Comparison of ENCODE assay signal across 11 mouse cellular contexts in genomic region chr8:94189275-94190031, GRCm38 (mm10). TPM values are rescaled to one million over a fixed set of nuclear protein-coding genes. Genes with fewer than 3 reads are reported as not detected.
DNase-seq lines count a peak whose midpoint lies in the region; ATAC-seq and TF ChIP-seq lines count a peak whose summit lies in the region.
"Had no signal": no experiment of that assay in that cellular context is flagged by ENCODE, and none has a peak within 500 bp of the region (broad histone marks: within the 10 kb centered on the region; RNA-seq: fewer than 3 reads in every experiment).

No protein-coding gene starts in this region.

- peaks cover 8% of the 10 kb centered on the region for H3K4me1 ChIP-seq in lung, adult 2 months (ENCODE audit: control insufficient read depth, insufficient read depth, low read length)
- H3K4me1 ChIP-seq in hindbrain, embryonic 13.5 days (replicated peaks): peaks cover 28% of the 10 kb centered on the region

- H3K36me3 ChIP-seq in hindbrain, embryonic 13.5 days: no peaks in the 10 kb centered on the region

- H3K4me3 ChIP-seq in lung, adult 2 months (replicated peaks; ENCODE audit: extremely low read depth, low read depth, low read length): no peak overlapping the region
- H3K4me3 ChIP-seq in hindbrain, embryonic 13.5 days: no peak overlapping the region

- no peak for TF ChIP-seq POLR2A in lung, adult 2 months (IDR thresholded peaks at IDR 0.05; ENCODE audit: borderline replicate concordance, extremely low read depth, low read depth, low read length)

- H3K27me3 ChIP-seq in hindbrain, embryonic 13.5 days: peaks cover 46% of the 10 kb centered on the region

- H3K27ac ChIP-seq in hindbrain, embryonic 13.5 days: peak overlapping the region; percentile 35; the same call in 1 of the 2 replicates

- peak; percentile 52 for DNase-seq in cerebellum, adult 11-12 months
- peak; percentile 20 for DNase-seq in lung, postnatal 14 days
- no peak for DNase-seq in lung, adult 2 months
- DNase-seq in right cerebral cortex, adult 18-20 months: peak; percentile 69
- no peak for DNase-seq in T-cell, adult 2 months (ENCODE audit: low spot score)

- no peak overlapping the region for H3K9ac ChIP-seq in hindbrain, embryonic 13.5 days

- no peak overlapping the region for H3K4me2 ChIP-seq in hindbrain, embryonic 13.5 days

- WGBS in lung, adult 2 months: 61% methylated on average over 13 of the region's 13 CpGs
- 50% methylated on average over 13 of the region's 13 CpGs for WGBS in hindbrain, embryonic 13.5 days

- no peak for ATAC-seq in cerebellum, adult (ENCODE audit: insufficient number of reproducible peaks, low FRiP score, low TSS enrichment)
- ATAC-seq in hindbrain, embryonic 13.5 days (ENCODE audit: low FRiP score): peak; percentile 34
- no peak for ATAC-seq in monocyte, adult 5-6 weeks (replicated peaks; ENCODE audit: insufficient number of reproducible peaks, low FRiP score, low TSS enrichment, poor library complexity, severe bottlenecking)

- no peaks in the 10 kb centered on the region for H3K9me3 ChIP-seq in hindbrain, embryonic 13.5 days

- no peak for TF ChIP-seq CTCF in lung, adult 2 months (IDR thresholded peaks at IDR 0.05; ENCODE audit: insufficient read depth, low read length)

RNA-seq across cellular contexts. Expression of gene Mt1, which starts 10.6 kb away (rescaled TPM):
- 417 and 493 TPM in 2 replicates for polyA plus RNA-seq in lung, adult 2 months (2012; rRNA removed)
- 35.8 and 38.6 TPM in 2 replicates for polyA plus RNA-seq in hindbrain, embryonic 13.5 days (2015; fragmentation: Nextera tagmentation; extraction: Ambion mirVana)
- 7.1 to 8.5 TPM (median 8.2 TPM) in 3 replicates for total RNA-seq in monocyte, adult 5-6 weeks (2017)

RNA-seq across cellular contexts. Expression of gene Mt2, which starts 17.0 kb away (rescaled TPM):
- polyA plus RNA-seq in lung, adult 2 months (2012; rRNA removed): 32.2 and 56.0 TPM in 2 replicates
- polyA plus RNA-seq in hindbrain, embryonic 13.5 days (2015; fragmentation: Nextera tagmentation; extraction: Ambion mirVana): 9.5 and 9.6 TPM in 2 replicates
- total RNA-seq in monocyte, adult 5-6 weeks (2017): 3.1 TPM in 1 of 3 replicates, not detected in the others

RNA-seq across cellular contexts. Expression of gene Nup93, which starts 24.9 kb away (rescaled TPM):
- 10.7 and 15.9 TPM in 2 replicates for polyA plus RNA-seq in lung, adult 2 months (2012; rRNA removed)
- 66.5 and 68.0 TPM in 2 replicates for polyA plus RNA-seq in hindbrain, embryonic 13.5 days (2015; fragmentation: Nextera tagmentation; extraction: Ambion mirVana)
- 11.8 to 21.1 TPM (median 12.5 TPM) in 3 replicates for total RNA-seq in monocyte, adult 5-6 weeks (2017)

RNA-seq across cellular contexts. Expression of gene Mt3, which starts 37.0 kb away (rescaled TPM):
- polyA plus RNA-seq in lung, adult 2 months (2012; rRNA removed): 1.4 and 1.6 TPM in 2 replicates
- polyA plus RNA-seq in hindbrain, embryonic 13.5 days (2015; fragmentation: Nextera tagmentation; extraction: Ambion mirVana): 119 and 130 TPM in 2 replicates
- total RNA-seq in monocyte, adult 5-6 weeks (2017): not detected in 3 replicates
- total RNA-seq: liver, adult 2 months had no signal
- polyA plus RNA-seq: C2C12; liver, adult 2 months had no signal

RNA-seq across cellular contexts. Expression of gene Mt4, which starts 52.5 kb away (rescaled TPM):
- 935 TPM in 1 of 2 replicates, not detected in the other for polyA plus RNA-seq in lung, adult 2 months (2012; rRNA removed)
- polyA plus RNA-seq in hindbrain, embryonic 13.5 days (2015; fragmentation: Nextera tagmentation; extraction: Ambion mirVana): not detected in 2 replicates
- not detected in 3 replicates for total RNA-seq in monocyte, adult 5-6 weeks (2017)
- total RNA-seq: liver, adult 2 months had no signal
- polyA plus RNA-seq: heart, embryonic 14.5 days; liver, adult 2 months had no signal

Comparison
In these comparisons a context has a peak if more than half of its experiments do, and no peak if none do; other contexts are left out.
1. DNase-seq: peak in cerebellum, adult 11-12 months (single experiment), lung, postnatal 14 days (single experiment) and right cerebral cortex, adult 18-20 months (single experiment); none in lung, adult 2 months (single experiment) and T-cell, adult 2 months (single experiment).
2. RNA of gene Mt1, which starts 10.6 kb away (polyA plus RNA-seq): 417 to 493 TPM in lung, adult 2 months; 35.8 to 38.6 TPM in hindbrain, embryonic 13.5 days; every median in the first group is over 10 times any median in the second.